Mouse (Mus musculus): ENCODE data around the gene Ankrd65.

- TF ChIP-seq EP300 (IDR thresholded peaks at IDR 0.05; ENCODE audit: low read depth) (peak; percentile 50; the same call in 1 of the 2 replicates), CTCF (IDR thresholded peaks at IDR 0.05; ENCODE audit: low read depth) (peak; percentile 99)
Measured at GRCm38 (mm10) chr4:155831205-155831766, 41.0 kb downstream of the Ankrd65 start, which contains the start of gene Aurkaip1.
